Mouse (Mus musculus) lung, postnatal 0 days (tissue): ENCODE measurements around the gene Rpl3l.

Experiments used
- CTCF ChIP-seq: IDR thresholded peaks from 2 replicates; pipeline ENCODE4 v1.5.1; 2016; ENCODE audit warnings: antibody characterized with exemption, mild to moderate bottlenecking
- EP300 ChIP-seq: IDR thresholded peaks from 2 replicates; pipeline ENCODE4 v1.6.1; 2016; ENCODE audit warnings: antibody characterized with exemption, mild to moderate bottlenecking, control low read depth

- TF ChIP-seq CTCF (no peak), EP300 (no peak)
Measured at GRCm38 (mm10) chr17:24725637-24726390, 1.8 kb upstream of the Rpl3l start.
